Mouse (Mus musculus) urinary bladder, adult 2 months (tissue): ENCODE data around the gene Osbpl2. TPM values are rescaled to one million over a fixed set of nuclear protein-coding genes. Genes with fewer than 3 reads are reported as not detected.

ENCODE experiments used
- DNase-seq: peaks from one replicate; pipeline ENCODE4 v3.0.0; 2022; ENCODE audit warnings: low spot score
- polyA plus RNA-seq: library from polyadenylated mRNA; depleted of rRNA; stranded (reverse); fragments of >200 nt; gene quantifications from 2 replicates; pipeline ENCODE4 v1.2.3, GENCODE M21; 2012; rRNA removed

Osbpl2 gene
- polyA plus RNA-seq, 1 experiment: 92.1 TPM

- no peak for DNase-seq
Observed at GRCm38 (mm10) chr2:180201303-180201702, 82.2 kb downstream of the Osbpl2 start.

- no peak for DNase-seq
Observed at GRCm38 (mm10) chr2:180202263-180202662, 83.2 kb downstream of the Osbpl2 start.

- DNase-seq: no peak
Observed at GRCm38 (mm10) chr2:180202805-180203204, 83.7 kb downstream of the Osbpl2 start.

GRCm38 (mm10) chr2:180204501-180204900 lies 85.4 kb downstream of the Osbpl2 start:
- DNase-seq: no peak

- DNase-seq: no peak
Observed at GRCm38 (mm10) chr2:180205083-180205955, 86.2 kb downstream of the Osbpl2 start.

GRCm38 (mm10) chr2:180205956-180206280 lies 86.8 kb downstream of the Osbpl2 start:
- DNase-seq: no peak

GRCm38 (mm10) chr2:180207840-180208239 lies 88.7 kb downstream of the Osbpl2 start:
- no peak for DNase-seq

GRCm38 (mm10) chr2:180208976-180209375 lies 89.9 kb downstream of the Osbpl2 start:
- DNase-seq: no peak

- DNase-seq: no peak
Observed at GRCm38 (mm10) chr2:180212255-180212654, 93.1 kb downstream of the Osbpl2 start.

Other genes starting within 250 kb of the Osbpl2 start
- gene Taf4, start 142.7 kb upstream of the Osbpl2 start, polyA plus RNA-seq: 11.1 and 14.8 TPM in 2 replicates
- gene Lsm14b, start 94.3 kb upstream of the Osbpl2 start, polyA plus RNA-seq: 48.7 and 51.4 TPM in 2 replicates
- 198 and 224 TPM in 2 replicates for gene Psma7, start 76.9 kb upstream of the Osbpl2 start, polyA plus RNA-seq
- 5.2 and 6.0 TPM in 2 replicates for gene Ss18l1, start 76.8 kb upstream of the Osbpl2 start, polyA plus RNA-seq
- gene Mtg2, start 48.7 kb upstream of the Osbpl2 start, polyA plus RNA-seq: 25.0 and 33.0 TPM in 2 replicates
- gene Hrh3, start 14.8 kb upstream of the Osbpl2 start, polyA plus RNA-seq: 2.9 and 3.2 TPM in 2 replicates
- 84.3 and 84.4 TPM in 2 replicates for gene Adrm1, start 52.2 kb downstream of the Osbpl2 start, polyA plus RNA-seq
- 144 and 160 TPM in 2 replicates for gene Lama5, start 106.6 kb downstream of the Osbpl2 start, polyA plus RNA-seq
- 3,847 and 3,981 TPM in 2 replicates for gene Rps21, start 138.1 kb downstream of the Osbpl2 start, polyA plus RNA-seq
- 25.4 and 28.3 TPM in 2 replicates for gene Cables2, start 154.2 kb downstream of the Osbpl2 start, polyA plus RNA-seq
- 4.6 and 5.9 TPM in 2 replicates for gene Rbbp8nl, start 170.6 kb downstream of the Osbpl2 start, polyA plus RNA-seq
- gene Gata5, start 215.4 kb downstream of the Osbpl2 start, polyA plus RNA-seq: 23.2 and 32.9 TPM in 2 replicates